Mouse (Mus musculus) adrenal gland, postnatal 10 days (tissue): Measurements from ENCODE around the gene Pdzph1. TPM values are rescaled to one million over a fixed set of nuclear protein-coding genes. Genes with fewer than 3 reads are reported as not detected.

ENCODE experiments used
- DNase-seq: peaks from one replicate; pipeline ENCODE4 v3.0.0; 2021; ENCODE audit warnings: mixed read lengths
- total RNA-seq, 2 experiments: library from RNA; stranded (reverse); gene quantifications; 2 replicates each; pipeline ENCODE4 v1.2.3; 2021

Gene Pdzph1
- total RNA-seq, 2 experiments from 2014 or later = 0.33 to 0.58 TPM

- DNase-seq = no peak
Observed at GRCm38 (mm10) chr17:58922821-58923220, 68.4 kb downstream of the Pdzph1 start.

- DNase-seq = no peak
Observed at GRCm38 (mm10) chr17:58919927-58920326, 71.2 kb downstream of the Pdzph1 start.

- DNase-seq = peak; percentile 59
Observed at GRCm38 (mm10) chr17:58919061-58919460, 72.1 kb downstream of the Pdzph1 start.

- DNase-seq = no peak
Observed at GRCm38 (mm10) chr17:58918539-58918938, 72.6 kb downstream of the Pdzph1 start.

- no peak for DNase-seq
Observed at GRCm38 (mm10) chr17:58911564-58911963, 79.6 kb downstream of the Pdzph1 start.

GRCm38 (mm10) chr17:58909061-58909661 is 82.0 kb downstream of the Pdzph1 start:
- peak; percentile 79 for DNase-seq

- DNase-seq = no peak
Observed at GRCm38 (mm10) chr17:58906001-58906400, 85.2 kb downstream of the Pdzph1 start.

- DNase-seq = peak; percentile 8
Observed at GRCm38 (mm10) chr17:58891488-58892210, 99.5 kb downstream of the Pdzph1 start.

GRCm38 (mm10) chr17:58889905-58890645 is 101.1 kb downstream of the Pdzph1 start:
- DNase-seq = no peak

- DNase-seq = no peak
Observed at GRCm38 (mm10) chr17:58884393-58884792, 106.8 kb downstream of the Pdzph1 start.

GRCm38 (mm10) chr17:58873356-58873755 is 117.8 kb downstream of the Pdzph1 start:
- no peak for DNase-seq

- no peak for DNase-seq
Observed at GRCm38 (mm10) chr17:58870795-58871194, 120.4 kb downstream of the Pdzph1 start.

Other genes with a start within 250 kb of the Pdzph1 start
- gene Nudt12, start 22.0 kb upstream of the Pdzph1 start, total RNA-seq = 10 to 100 TPM; 41.3 to 44.5 TPM